Mouse (Mus musculus) heart, adult 11 months (tissue): Measurements from ENCODE around the gene Gm45208.
A peak's percentile ranks its signal among the peaks of the same experiment; 100 is the strongest.

Source experiments
- DNase-seq: peaks from one replicate; pipeline ENCODE4 v3.0.0; 2022

Gene Gm45208

DNA sequence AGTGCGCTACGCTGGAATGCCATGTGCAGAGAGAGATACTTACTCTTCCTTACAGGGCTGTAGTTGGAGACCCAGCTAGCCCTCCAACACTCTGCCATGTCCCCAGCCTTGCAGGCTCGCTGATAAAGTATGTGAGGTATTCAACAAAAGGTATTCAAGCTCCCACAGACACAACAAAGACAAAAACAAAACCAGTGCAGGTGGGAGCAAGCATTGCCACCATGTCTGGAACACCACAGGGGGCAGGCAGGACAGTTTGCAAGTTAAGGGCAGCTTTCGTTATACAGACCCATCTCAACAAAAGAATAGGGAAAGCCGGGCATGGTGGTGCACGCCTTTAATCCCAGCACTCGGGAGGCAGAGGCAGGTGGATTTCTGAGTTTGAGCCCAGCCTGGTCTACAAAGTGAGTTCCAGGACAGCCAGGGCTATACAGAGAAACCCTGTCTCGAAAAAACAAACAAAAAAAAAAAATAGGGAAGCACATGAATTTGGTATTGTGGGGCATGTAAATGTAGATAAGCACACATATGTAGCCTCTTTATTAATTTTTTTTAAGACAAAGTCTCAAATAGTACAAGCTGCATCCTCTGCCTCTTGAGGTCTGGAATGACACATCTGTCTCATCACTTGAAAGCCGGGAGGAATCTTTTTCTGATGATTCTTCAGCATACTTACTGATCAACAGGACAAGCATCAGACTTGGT, 53.6 kb downstream of the Gm45208 start:
- DNase-seq, result peak; percentile 45

DNA sequence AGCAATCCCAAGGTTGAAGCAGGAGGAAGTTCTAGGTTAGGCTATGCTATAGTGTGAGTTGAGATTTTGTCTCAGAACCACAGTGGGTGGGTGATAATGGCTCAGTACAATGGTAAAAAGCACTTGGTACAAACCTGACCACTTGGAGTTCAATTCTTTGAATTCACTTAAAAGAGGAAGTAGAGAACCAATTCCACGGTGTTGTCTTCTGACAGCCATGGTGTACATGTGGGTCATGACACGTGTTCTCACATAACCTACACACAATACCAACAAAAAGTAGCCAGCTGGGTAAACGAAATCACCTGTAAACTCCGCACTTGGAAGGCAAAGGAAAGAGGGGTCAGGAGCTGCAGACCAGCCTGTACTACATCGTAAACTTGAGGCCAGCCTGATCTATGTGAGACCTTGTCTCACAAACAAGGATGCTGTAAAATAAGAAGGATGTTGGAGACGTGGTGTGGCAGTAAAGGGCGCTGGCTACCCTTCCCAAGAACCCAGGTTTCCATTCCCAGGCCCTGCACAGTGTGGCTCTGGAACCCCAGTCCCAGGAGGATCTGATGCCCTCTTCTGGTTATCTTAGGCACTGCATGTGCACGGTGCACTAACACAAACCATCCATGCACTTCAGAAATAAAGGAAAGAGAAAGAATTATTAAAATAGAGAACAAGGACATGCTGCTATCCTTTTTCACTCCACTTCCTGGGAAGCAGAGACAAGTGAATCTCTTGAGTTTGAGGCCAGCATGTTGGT, 54.5 kb downstream of the Gm45208 start:
- peak; percentile 77 for DNase-seq

DNA sequence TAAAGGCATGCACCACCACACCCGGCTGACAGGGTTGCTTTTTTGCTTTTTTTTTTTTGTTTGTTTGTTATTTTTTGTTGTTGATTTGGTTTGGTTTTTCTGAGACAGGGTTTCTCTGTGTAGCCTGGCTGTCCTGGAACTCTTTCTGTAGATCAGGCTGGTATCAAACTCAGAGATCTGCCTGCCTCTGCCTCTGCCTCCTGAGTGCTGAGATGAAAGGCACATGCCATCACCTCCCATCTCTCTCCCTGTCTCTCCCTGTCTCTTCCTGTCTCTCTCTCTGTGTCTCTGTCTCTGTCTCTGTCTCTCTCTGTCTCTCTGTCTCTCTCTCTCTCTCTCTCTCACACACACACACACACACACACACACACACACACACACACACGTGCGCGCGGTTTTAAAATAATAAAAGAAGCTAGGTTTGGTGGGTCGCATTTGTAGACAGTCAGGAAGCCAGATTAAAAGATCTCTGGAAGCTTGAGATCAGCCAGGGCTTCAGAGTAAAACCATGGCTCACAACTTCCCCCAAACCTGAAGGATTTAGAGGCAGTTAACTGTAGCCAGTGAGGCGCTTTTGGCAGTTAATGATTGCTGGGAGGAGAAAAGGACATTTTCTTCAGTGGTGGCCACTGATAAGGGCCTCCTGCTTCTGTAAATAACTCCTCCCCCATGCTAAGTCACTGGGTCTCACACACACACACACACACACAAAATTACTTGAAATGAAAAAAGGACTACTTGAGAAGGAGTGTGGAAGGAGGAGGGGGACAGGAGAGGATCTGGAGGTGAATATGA, 56.6 kb downstream of the Gm45208 start:
- DNase-seq, result no peak

DNA sequence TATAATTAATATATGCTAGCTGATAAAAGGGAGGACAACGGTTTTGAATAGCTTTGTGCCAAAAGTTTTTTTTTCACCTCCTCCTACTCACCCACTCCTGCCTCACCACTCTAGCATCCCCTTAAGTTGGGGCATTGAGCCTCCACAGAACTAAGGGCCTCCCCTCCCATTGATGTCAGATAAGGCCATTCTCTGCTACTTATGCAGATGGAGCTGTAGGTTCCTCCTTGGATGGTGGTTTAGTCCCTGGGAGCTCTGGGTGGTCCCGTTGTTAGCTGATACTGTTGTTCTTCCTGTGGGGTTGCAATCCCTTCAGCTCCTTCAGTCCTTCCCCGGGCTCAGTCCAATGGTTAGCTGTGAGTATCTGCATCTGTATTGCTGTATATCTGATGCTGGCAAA, 57.2 kb downstream of the Gm45208 start:
- no peak for DNase-seq
